Mouse (Mus musculus) liver, adult 2 months (tissue): ENCODE measurements at regions not wholly inside any gene's neighbourhood (a gene's known extent, or its start where the extent isn't known, plus 50 kb on each side); places are given as distances from the start of the nearest gene placed in this dataset.

Experiments used
- CTCF ChIP-seq: fragments of 200-500 bp; IDR thresholded peaks from 2 replicates; pipeline ENCODE4 v1.5.1; 2011; ENCODE audit warnings: low read depth, low read length, control low read depth
- POLR2A ChIP-seq: fragments of 200-500 bp; IDR thresholded peaks from 2 replicates; pipeline ENCODE4 v1.6.1; 2011; ENCODE audit warnings: low read length, control low read depth; ENCODE audit not compliant: insufficient read depth; ENCODE audit errors: extremely low read depth

DNA sequence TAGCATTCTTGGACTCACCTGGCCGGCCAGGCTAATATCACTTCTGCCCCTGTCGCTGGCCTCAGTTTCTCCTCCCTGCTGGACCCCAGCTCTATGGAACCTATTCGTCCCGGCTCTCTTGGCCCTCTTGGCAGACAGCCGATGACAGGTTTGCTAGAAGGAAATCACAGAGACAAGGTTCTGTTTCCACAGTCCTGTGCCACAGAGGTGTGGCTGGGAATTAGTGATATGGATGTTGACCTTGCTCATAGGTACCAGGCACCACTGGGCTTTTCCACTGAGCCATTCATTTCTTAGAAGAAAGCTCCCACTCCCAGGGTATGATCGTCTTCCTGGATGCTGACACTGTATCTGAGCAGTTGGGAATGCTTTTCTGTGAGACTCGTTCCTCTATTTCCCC is 305.5 kb downstream of the Irs2 start:
- TF ChIP-seq POLR2A (no peak), CTCF (no peak)
